Mouse (Mus musculus): ENCODE results near the gene Hivep1.

Hivep1 gene

GRCm38 (mm10) chr13:42150462-42151127 lies 98.8 kb downstream of the Hivep1 start:
- ChIA-PET CTCF (no interaction called here), POLR2A (interaction anchor here in 2 of 4 experiments (1.1 to 1.8 kb wide), 2 partner anchors 9 kb away, joined by 5 read pairs; no protein-coding TSS in a partner anchor)

DNA sequence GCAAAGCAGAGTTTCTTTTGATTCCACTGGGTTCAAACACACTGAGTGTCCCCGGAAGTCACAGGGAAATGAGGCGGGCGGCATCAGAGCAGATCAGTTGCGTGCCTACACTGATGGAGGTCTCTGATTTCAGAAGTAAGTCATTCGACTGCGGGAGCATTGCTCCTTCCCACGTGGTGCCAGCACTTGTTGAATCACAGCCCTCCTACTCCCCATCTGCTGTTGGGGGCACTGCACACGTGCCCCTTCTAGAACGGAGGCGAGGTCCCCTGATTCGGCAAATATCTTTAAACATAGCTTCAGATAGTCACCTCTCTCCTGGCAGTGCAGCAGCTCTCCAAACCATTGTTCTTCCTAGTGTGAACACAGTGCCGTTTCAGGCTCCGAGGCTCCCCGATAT lies 106.4 kb downstream of the Hivep1 start:
- POLR2A ChIA-PET = no interaction called here
- CTCF ChIA-PET = interaction anchor here in 1 of 4 experiments (0.6 kb wide), 1 partner anchor 17 kb away, joined by 3 read pairs; no protein-coding TSS in a partner anchor

GRCm38 (mm10) chr13:42159416-42160185 lies 107.8 kb downstream of the Hivep1 start:
- ChIA-PET POLR2A (interaction anchor here in 2 of 4 experiments (0.8 to 1.2 kb wide), 3 partner anchors 10 to 268 kb away, joined by 3 to 5 read pairs (median 5); no protein-coding TSS in a partner anchor), CTCF (interaction anchor here in 1 of 4 experiments (0.6 kb wide), 1 partner anchor 277 kb away, joined by 3 read pairs; no protein-coding TSS in a partner anchor)

GRCm38 (mm10) chr13:42170802-42171201 lies 119.0 kb downstream of the Hivep1 start:
- ChIA-PET POLR2A (interaction anchor here in 1 of 4 experiments (0.6 kb wide), 1 partner anchor 14 kb away, joined by 3 read pairs; no protein-coding TSS in a partner anchor), CTCF (interaction anchor here in 1 of 4 experiments (0.6 kb wide), 1 partner anchor 417 kb away, joined by 14 read pairs; no protein-coding TSS in a partner anchor)

DNA sequence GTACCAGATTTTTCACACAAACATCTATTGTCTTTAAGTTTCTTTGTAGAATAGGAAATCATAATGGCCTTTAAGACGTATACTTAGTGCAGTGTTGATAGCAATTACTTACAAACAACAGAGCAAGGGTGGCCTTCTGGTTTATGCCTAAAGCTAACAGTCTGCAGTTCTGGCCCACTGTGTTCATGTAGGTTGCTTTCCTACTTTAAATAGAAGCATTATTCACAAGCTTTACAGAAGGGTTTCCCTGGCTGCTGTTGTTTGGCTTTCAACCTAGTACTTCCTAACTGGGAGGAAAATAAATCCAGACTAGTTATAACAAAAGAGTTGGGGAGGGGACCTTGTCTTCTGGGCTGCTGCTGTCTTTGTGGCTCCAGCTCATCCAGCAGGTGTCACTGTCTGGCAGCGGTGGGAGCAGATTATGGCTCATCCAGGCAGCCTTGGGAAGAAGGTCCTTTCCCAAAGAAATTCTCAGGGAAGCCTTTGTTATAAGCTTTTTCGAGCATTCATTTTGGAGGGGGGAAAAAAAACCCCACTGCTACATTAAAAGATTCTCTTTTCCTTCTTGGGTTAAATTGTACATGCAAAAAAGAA lies 123.1 kb downstream of the Hivep1 start:
- POLR2A ChIA-PET = no interaction called here

GRCm38 (mm10) chr13:42182635-42183034 lies 130.8 kb downstream of the Hivep1 start:
- ChIA-PET POLR2A (interaction anchor here in 1 of 4 experiments (0.7 kb wide), 1 partner anchor 11 kb away, joined by 3 read pairs; no protein-coding TSS in a partner anchor), CTCF (no interaction called here)

More for the DNA sequence above, 123.1 kb downstream of the Hivep1 start:
- CTCF ChIA-PET = interaction anchor here in 1 of 4 experiments (0.7 to 1.5 kb wide), 4 partner anchors 16 to 415 kb away, joined by 3 to 8 read pairs (median 4); partner anchors contain the start of gene Edn1

DNA sequence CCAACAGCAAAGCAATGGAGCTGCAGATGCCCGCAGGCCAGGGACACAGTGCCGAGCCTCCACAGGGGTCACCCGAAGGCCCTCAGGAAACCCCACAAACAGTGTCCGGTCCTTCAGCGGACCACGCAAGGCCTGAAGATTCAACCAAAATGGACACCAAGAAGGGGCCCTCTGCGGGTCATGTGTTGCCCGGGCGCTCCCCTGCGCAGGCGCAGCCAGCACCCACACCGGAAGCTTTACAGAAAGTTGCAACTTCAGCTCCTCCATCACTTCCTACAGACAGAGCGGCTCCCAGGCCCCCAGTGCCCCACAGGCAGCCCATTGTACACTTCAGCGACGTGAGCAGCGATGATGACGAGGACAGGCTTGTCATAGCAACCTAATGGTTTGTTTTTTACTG lies 132.3 kb downstream of the Hivep1 start:
- CTCF ChIA-PET = no interaction called here
- POLR2A ChIA-PET = interaction anchor here in 1 of 4 experiments (0.6 kb wide), 1 partner anchor 14 kb away, joined by 3 read pairs; no protein-coding TSS in a partner anchor

DNA sequence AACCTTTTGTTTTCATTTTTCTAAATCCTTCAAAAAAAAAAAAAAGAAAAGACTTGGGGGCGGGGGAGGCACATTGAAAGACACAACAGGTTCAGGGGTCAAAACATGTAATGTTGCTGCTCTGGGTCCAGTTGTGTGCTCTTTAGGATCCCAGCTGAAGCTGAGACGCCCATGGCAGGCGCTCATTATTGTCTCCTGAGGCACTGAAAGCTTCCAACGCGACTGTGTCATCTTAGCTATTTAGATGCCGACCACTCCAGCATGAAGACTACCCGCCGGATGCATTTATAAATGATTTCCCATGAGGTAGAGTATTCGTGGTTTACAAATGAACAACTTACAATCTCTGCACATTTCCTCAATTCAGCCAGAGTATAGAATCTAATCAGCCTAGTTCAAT lies 141.2 kb downstream of the Hivep1 start:
- CTCF ChIA-PET = no interaction called here

GRCm38 (mm10) chr13:42195671-42196070 lies 143.8 kb downstream of the Hivep1 start:
- ChIA-PET POLR2A (no interaction called here), CTCF (no interaction called here)

More for the DNA sequence above, 141.2 kb downstream of the Hivep1 start:
- POLR2A ChIA-PET = interaction anchor here in 1 of 4 experiments (0.9 kb wide), 1 partner anchor 594 kb away, joined by 5 read pairs; no protein-coding TSS in a partner anchor

DNA sequence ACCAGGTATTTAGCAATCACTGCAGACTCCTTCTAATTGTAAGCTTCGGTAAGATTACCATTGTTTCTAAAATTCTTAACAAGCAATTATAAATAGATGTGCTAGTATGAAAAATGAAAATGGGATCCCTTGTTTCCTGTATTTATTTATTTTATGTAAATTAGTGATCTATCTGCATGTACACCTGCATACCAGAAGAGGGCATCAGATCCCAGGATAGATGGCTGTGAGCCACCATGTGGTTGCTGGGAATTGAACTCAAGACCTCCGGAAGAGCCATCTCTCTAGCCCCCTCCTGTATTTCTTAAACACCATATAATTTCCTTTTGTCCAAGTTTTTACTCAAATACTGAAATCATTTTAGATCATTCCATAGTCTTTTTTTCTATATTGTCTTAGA lies 145.8 kb downstream of the Hivep1 start:
- CTCF ChIA-PET = no interaction called here
- POLR2A ChIA-PET = no interaction called here

DNA sequence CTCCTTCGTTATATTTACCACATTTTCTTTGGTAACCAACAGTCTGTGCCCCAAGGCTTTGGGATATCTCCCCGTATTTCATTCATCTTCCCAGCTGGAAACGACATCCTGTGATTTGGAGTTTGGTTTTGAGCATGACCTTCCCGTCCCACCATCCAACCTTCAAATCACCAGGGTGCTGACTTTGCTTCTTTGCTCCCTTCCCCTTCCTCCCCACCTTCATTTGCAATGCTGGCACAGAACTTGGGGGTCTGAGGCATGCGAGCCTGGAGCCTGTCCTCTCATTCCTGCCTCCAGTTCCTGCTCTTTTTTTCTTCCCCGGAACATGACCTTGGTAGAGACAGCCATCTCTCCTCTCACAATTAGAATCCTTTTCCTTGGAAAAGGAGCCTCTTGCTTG lies 161.7 kb downstream of the Hivep1 start:
- CTCF ChIA-PET = no interaction called here

GRCm38 (mm10) chr13:42222401-42222800 lies 170.6 kb downstream of the Hivep1 start:
- ChIA-PET CTCF (interaction anchor here in 3 of 4 experiments (0.6 to 0.8 kb wide), 4 partner anchors 47 to 889 kb away, joined by 3 to 5 read pairs (median 4); no protein-coding TSS in a partner anchor), POLR2A (no interaction called here)

More for the DNA sequence above, 161.7 kb downstream of the Hivep1 start:
- POLR2A ChIA-PET = interaction anchor here in 1 of 4 experiments (0.5 to 1.1 kb wide), 2 partner anchors 8 to 85 kb away, joined by 3 to 5 read pairs; no protein-coding TSS in a partner anchor

DNA sequence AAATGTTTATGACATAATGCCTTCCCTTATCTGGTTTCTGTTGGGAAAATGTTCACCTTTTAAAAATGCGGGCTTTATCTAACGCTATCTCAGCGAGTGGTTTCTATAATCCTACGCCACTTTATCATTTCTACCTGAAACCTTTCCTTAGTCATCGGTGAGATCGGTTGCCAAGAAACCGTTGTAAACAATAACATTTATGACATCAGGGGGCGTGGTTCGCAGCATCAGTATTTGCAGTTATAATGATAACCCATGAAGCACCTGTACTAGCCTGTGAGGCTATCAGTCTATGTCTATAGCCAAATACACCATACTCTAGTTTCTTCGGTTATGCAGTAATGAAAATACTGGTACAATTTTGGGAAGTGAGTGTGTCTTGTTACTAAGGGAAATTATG lies 177.0 kb downstream of the Hivep1 start:
- CTCF ChIA-PET = interaction anchor here in 1 of 4 experiments (0.8 kb wide), 1 partner anchor 181 kb away, joined by 3 read pairs; no protein-coding TSS in a partner anchor
- POLR2A ChIA-PET = no interaction called here

DNA sequence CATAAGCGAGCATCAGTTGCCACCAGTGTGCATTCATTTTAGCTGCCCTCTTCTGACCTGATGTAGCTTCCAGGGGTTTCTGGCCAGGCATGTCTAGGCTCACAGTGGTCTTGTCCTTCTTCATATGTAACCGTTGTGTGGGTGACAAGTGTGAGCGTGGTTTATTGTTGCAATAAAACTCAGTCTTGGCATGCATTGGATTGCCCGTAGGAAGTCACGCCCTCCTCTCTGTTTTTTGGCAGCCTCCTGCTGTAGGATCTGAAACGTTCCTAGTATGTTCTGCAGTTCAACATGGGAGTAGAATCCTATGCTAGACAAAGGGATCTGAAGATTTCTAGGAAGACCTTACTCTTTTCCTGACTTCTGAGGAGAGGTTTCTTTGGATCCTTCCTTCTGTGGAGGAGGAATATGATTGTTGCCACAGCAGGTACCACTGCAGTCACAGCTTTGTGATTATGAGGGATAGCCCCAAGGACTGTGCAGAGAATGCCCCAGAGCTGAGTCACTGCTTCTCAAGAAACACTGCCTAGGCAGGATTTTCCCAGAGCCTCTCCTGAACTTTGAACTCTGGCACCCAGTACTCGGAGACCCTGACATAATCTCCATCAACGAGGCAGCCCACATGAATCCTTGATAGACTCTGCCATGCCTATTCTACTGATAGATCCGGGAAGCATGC lies 182.1 kb downstream of the Hivep1 start:
- CTCF ChIA-PET = no interaction called here
- POLR2A ChIA-PET = no interaction called here

- CTCF ChIA-PET = no interaction called here
- POLR2A ChIA-PET = no interaction called here
These were observed 186.7 kb downstream of the Hivep1 start for GRCm38 (mm10) chr13:42238520-42238919.

GRCm38 (mm10) chr13:42242131-42242530 lies 190.3 kb downstream of the Hivep1 start:
- ChIA-PET POLR2A (no interaction called here), CTCF (no interaction called here)

Data from embryonic stem cell, embryonic (primary cell).